Mouse (Mus musculus) MEL (cell line): ENCODE results near the gene Ppp1r27. TPM values are rescaled to one million over a fixed set of nuclear protein-coding genes. Genes with fewer than 3 reads are reported as not detected.
A peak's percentile ranks its signal among the peaks of the same experiment; 100 is the strongest.

Experiments used
- DNase-seq: peaks from one replicate; pipeline ENCODE4 v3.0.0; 2011; ENCODE audit warnings: low read depth, low spot score
- H3K27ac ChIP-seq: 2 replicates; pipeline ENCODE4 v1.5.1; 2012; ENCODE audit warnings: low read depth, mild to moderate bottlenecking, control low read depth, low read length, moderate library complexity; ENCODE audit not compliant: control insufficient read depth
- H3K27me3 ChIP-seq, 2 experiments: fragments of 150-350 bp in 1 of 2; sonication (generic) in 1 of 2; 2 replicates each; pipeline ENCODE4 v1.6.1; 2012; ENCODE audit warnings: low read length in 2 of 2, mild to moderate bottlenecking in 2 of 2, improper control_type of control experiment in 1 of 2, moderate library complexity in 1 of 2; ENCODE audit not compliant: insufficient read depth in 2 of 2, control insufficient read depth in 1 of 2
- H3K36me3 ChIP-seq, 2 experiments: 2 replicates each; pipeline ENCODE4 v1.6.1; 2012 to 2014; ENCODE audit warnings: low read length in 2 of 2, improper control_type of control experiment in 1 of 2, inconsistent platforms in 1 of 2, mild to moderate bottlenecking in 1 of 2; ENCODE audit not compliant: insufficient read depth in 2 of 2, control insufficient read depth in 1 of 2
- H3K4me1 ChIP-seq, 2 experiments: fragments of 150-350 bp in 1 of 2; sonication (generic) in 1 of 2; 2 replicates each; pipeline ENCODE4 v1.6.1; 2012; ENCODE audit warnings: low read length in 2 of 2, improper control_type of control experiment in 1 of 2, mild to moderate bottlenecking in 1 of 2; ENCODE audit not compliant: insufficient read depth in 2 of 2, control insufficient read depth in 1 of 2
- H3K4me3 ChIP-seq, 2 experiments: fragments of 150-350 bp in 1 of 2; sonication (generic) in 1 of 2; 2 replicates each; pipeline ENCODE4 v1.5.1; 2012; ENCODE audit warnings: low read depth in 2 of 2, low read length in 2 of 2, mild to moderate bottlenecking in 2 of 2, moderate library complexity in 2 of 2, control low read depth in 1 of 2, improper control_type of control experiment in 1 of 2; ENCODE audit not compliant: control insufficient read depth in 1 of 2, insufficient read depth in 1 of 2
- H3K79me2 ChIP-seq: 2 replicates; pipeline ENCODE4 v1.6.1; 2012; ENCODE audit warnings: mild to moderate bottlenecking, low read length, moderate library complexity; ENCODE audit not compliant: control insufficient read depth, poor library complexity, insufficient read depth
- H3K9ac ChIP-seq: 2 replicates; pipeline ENCODE4 v1.6.1; 2012; ENCODE audit warnings: low read depth, mild to moderate bottlenecking, control low read depth, low read length, moderate library complexity; ENCODE audit not compliant: control insufficient read depth, poor library complexity, severe bottlenecking
- H3K9me3 ChIP-seq: fragments of 150-350 bp; sonication (generic); replicated peaks from 2 replicates; pipeline ENCODE4 v1.6.1; 2012; ENCODE audit warnings: mild to moderate bottlenecking, low read length, improper control_type of control experiment, moderate library complexity; ENCODE audit not compliant: insufficient read depth
- ELF1 ChIP-seq: IDR thresholded peaks from 2 replicates; pipeline ENCODE4 v1.6.1; 2014; ENCODE audit warnings: low read depth, mild to moderate bottlenecking, inconsistent platforms, low read length, improper control_type of control experiment, moderate library complexity
- ETS1 ChIP-seq: IDR thresholded peaks from 2 replicates; pipeline ENCODE4 v1.6.1; 2012; ENCODE audit warnings: low read depth, mild to moderate bottlenecking, inconsistent platforms, low read length, improper control_type of control experiment, moderate library complexity
- GABPA ChIP-seq: IDR thresholded peaks from 2 replicates; pipeline ENCODE4 v1.6.1; 2012; ENCODE audit warnings: low read depth, mild to moderate bottlenecking, inconsistent platforms, low read length, improper control_type of control experiment, moderate library complexity
- GATA1 ChIP-seq: IDR thresholded peaks from 2 replicates; pipeline ENCODE4 v1.6.1; 2011; ENCODE audit warnings: low read depth, low read length, improper control_type of control experiment
- JUND ChIP-seq: IDR thresholded peaks from 2 replicates; pipeline ENCODE4 v1.6.1; 2011; ENCODE audit warnings: low read depth, mild to moderate bottlenecking, improper control_type of control experiment, low read length
- MAFK ChIP-seq: IDR thresholded peaks from 2 replicates; pipeline ENCODE4 v1.6.1; 2011; ENCODE audit warnings: low read depth, mild to moderate bottlenecking, low read length, improper control_type of control experiment, borderline replicate concordance
- MEF2A ChIP-seq: IDR thresholded peaks from 2 replicates; pipeline ENCODE4 v1.6.1; 2014; ENCODE audit warnings: low read depth, mild to moderate bottlenecking, inconsistent platforms, low read length, improper control_type of control experiment; ENCODE audit not compliant: poor library complexity, insufficient replicate concordance, severe bottlenecking; ENCODE audit errors: extremely low read depth
- MXI1 ChIP-seq: IDR thresholded peaks from 2 replicates; pipeline ENCODE4 v1.6.1; 2011; ENCODE audit warnings: mild to moderate bottlenecking, low read depth, low read length, improper control_type of control experiment
- MYC ChIP-seq: IDR thresholded peaks from 2 replicates; pipeline ENCODE4 v1.6.1; 2011; ENCODE audit warnings: low read depth, mild to moderate bottlenecking, low read length, improper control_type of control experiment, moderate library complexity
- NELFE ChIP-seq: IDR thresholded peaks from 2 replicates; pipeline ENCODE4 v1.6.1; 2011; ENCODE audit warnings: low read depth, low read length, improper control_type of control experiment
- NRF1 ChIP-seq: IDR thresholded peaks from 2 replicates; pipeline ENCODE4 v1.6.1; 2014; ENCODE audit warnings: low read depth, mild to moderate bottlenecking, inconsistent platforms, low read length, improper control_type of control experiment, moderate library complexity; ENCODE audit not compliant: poor library complexity, insufficient read depth, severe bottlenecking
- POLR2A ChIP-seq, 2 experiments: IDR thresholded peaks; 2 replicates each; pipeline ENCODE4 v1.6.1; 2011 to 2012; ENCODE audit warnings: low read length in 2 of 2, mild to moderate bottlenecking in 2 of 2, control low read depth in 1 of 2, improper control_type of control experiment in 1 of 2, low read depth in 1 of 2, moderate library complexity in 1 of 2; ENCODE audit not compliant: control insufficient read depth in 1 of 2, insufficient read depth in 1 of 2, poor library complexity in 1 of 2
- POLR2AphosphoS2 ChIP-seq: IDR thresholded peaks from 2 replicates; pipeline ENCODE4 v1.6.1; 2011; ENCODE audit warnings: low read length, improper control_type of control experiment
- POLR2AphosphoS5 ChIP-seq: IDR thresholded peaks from 2 replicates; pipeline ENCODE4 v1.6.1; 2012; ENCODE audit warnings: low read depth, borderline replicate concordance, mild to moderate bottlenecking, inconsistent platforms, low read length, moderate library complexity, mixed read lengths
- RAD21 ChIP-seq: IDR thresholded peaks from 2 replicates; pipeline ENCODE4 v1.6.1; 2011; ENCODE audit warnings: mild to moderate bottlenecking, low read depth, low read length, improper control_type of control experiment
- SMC3 ChIP-seq: IDR thresholded peaks from 2 replicates; pipeline ENCODE4 v1.6.1; 2011; ENCODE audit warnings: low read depth, low read length, improper control_type of control experiment
- TCF12 ChIP-seq: IDR thresholded peaks from 2 replicates; pipeline ENCODE4 v1.6.1; 2014; ENCODE audit warnings: low read depth, mild to moderate bottlenecking, inconsistent platforms, low read length, improper control_type of control experiment, moderate library complexity
- UBTF ChIP-seq: IDR thresholded peaks from 2 replicates; pipeline ENCODE4 v1.6.1; 2012; ENCODE audit warnings: low read depth, mild to moderate bottlenecking, inconsistent platforms, low read length, improper control_type of control experiment, moderate library complexity, borderline replicate concordance; ENCODE audit not compliant: insufficient read depth
- USF2 ChIP-seq, 2 experiments: IDR thresholded peaks; 2 replicates each; pipeline ENCODE4 v1.6.1; 2011 to 2012; ENCODE audit warnings: improper control_type of control experiment in 2 of 2, low read length in 2 of 2, borderline replicate concordance in 1 of 2, inconsistent platforms in 1 of 2, low read depth in 1 of 2, mild to moderate bottlenecking in 1 of 2; ENCODE audit not compliant: insufficient read depth in 1 of 2
- ZC3H11A ChIP-seq: IDR thresholded peaks from 2 replicates; pipeline ENCODE4 v1.6.1; 2012; ENCODE audit warnings: low read depth, mild to moderate bottlenecking, inconsistent platforms, low read length, improper control_type of control experiment
- ZMIZ1 ChIP-seq: IDR thresholded peaks from 2 replicates; pipeline ENCODE4 v1.6.1; 2012; ENCODE audit warnings: low read depth, mild to moderate bottlenecking, inconsistent platforms, low read length, improper control_type of control experiment, moderate library complexity
- polyA plus RNA-seq, 2 experiments: library from polyadenylated mRNA; stranded (reverse) in 1 of 2; unstranded in 1 of 2; fragments of >175 nt in 1 of 2; fragments of >200 nt in 1 of 2; gene quantifications; 2 replicates each; pipeline versions ENCODE4 v1.2.1 to v1.2.4; 2012; ENCODE audit warnings: low replicate concordance in 2 of 2, low read depth in 1 of 2; ENCODE audit not compliant: insufficient read length in 2 of 2, insufficient read depth in 1 of 2, missing spikeins in 1 of 2
- total RNA-seq: library from RNA; depleted of rRNA; stranded (reverse); fragments of 300-350 nt; gene quantifications from 2 replicates; pipeline ENCODE4 v1.2.3, GENCODE M21; 2012

Gene Ppp1r27
- total and polyA plus RNA-seq, 3 experiments = not detected

GRCm38 (mm10) chr11:120535804-120536203, 15.1 kb downstream of the Ppp1r27 start:
- Histone ChIP-seq H3K9ac (no peak overlapping the region), H3K9me3 (no peaks in the 10 kb centered on the region), H3K4me1 (peaks cover 0 to 10% of the 10 kb centered on the region in 2 experiments; a peak in 1 of 4 replicates), H3K27me3 (peaks cover 5 to 10% of the 10 kb centered on the region in 2 experiments; a peak in 2 of 4 replicates), H3K79me2 (no peaks in the 10 kb centered on the region), H3K36me3 (no peaks in the 10 kb centered on the region), H3K27ac (no peak overlapping the region), H3K4me3 (no peak overlapping the region)
- 0 out of 4 replicates have a peak, but pooled peaks of 1 of the 2 experiments have one; percentile 18 for TF ChIP-seq POLR2A (IDR thresholded peaks at IDR 0.05; ENCODE audit: control insufficient read depth in 1 of 2, insufficient read depth in 1 of 2, low read depth in 1 of 2, low read length in 2 of 2, poor library complexity in 1 of 2)
- no peak for TF ChIP-seq MEF2A
- DNase-seq = no peak

DNA sequence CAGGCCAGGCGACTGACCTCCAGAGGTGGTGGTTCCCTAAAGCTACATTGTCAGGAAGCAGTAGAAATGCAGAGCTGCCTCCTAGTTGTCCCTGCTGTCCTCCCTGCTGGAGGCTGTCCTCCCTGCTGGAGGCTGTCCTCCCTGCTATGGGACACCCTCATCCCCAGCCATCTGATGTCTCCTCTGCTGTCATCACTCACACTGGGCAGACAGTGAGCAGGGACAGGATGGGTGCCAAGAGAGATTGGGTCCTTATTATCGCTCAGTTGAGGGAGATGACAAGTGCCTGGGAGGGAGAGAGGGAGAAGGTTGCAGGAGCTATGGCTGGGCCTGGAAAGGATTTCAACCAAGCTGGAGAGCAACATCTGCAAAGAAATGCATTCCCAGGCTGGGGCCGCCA, 15.8 kb downstream of the Ppp1r27 start:
- Histone ChIP-seq H3K27ac (no peak overlapping the region), H3K79me2 (no peaks in the 10 kb centered on the region), H3K9ac (no peak overlapping the region), H3K9me3 (no peaks in the 10 kb centered on the region), H3K4me3 (no peak overlapping the region), H3K4me1 (peaks cover 0 to 10% of the 10 kb centered on the region in 2 experiments; a peak in 1 of 4 replicates), H3K27me3 (peaks cover 5 to 10% of the 10 kb centered on the region in 2 experiments; a peak in 2 of 4 replicates), H3K36me3 (no peaks in the 10 kb centered on the region)
- TF ChIP-seq POLR2AphosphoS2 (no peak), MXI1 (no peak), RAD21 (no peak), UBTF (no peak), ELF1 (no peak), TCF12 (no peak), ETS1 (no peak), SMC3 (no peak), POLR2AphosphoS5 (no peak), ZMIZ1 (no peak), JUND (no peak), NELFE (no peak), USF2 (IDR thresholded peaks at IDR 0.05; ENCODE audit: borderline replicate concordance in 1 of 2, insufficient read depth in 1 of 2, low read depth in 1 of 2, low read length in 2 of 2) (no peak), MYC (no peak), MAFK (no peak), NRF1 (no peak), GATA1 (no peak), GABPA (no peak), ZC3H11A (no peak)
- no peak for DNase-seq
